Mouse (Mus musculus) embryonic fibroblast, embryonic 13.5 days (primary cell): ENCODE measurements around the gene Tomm20l. TPM values are rescaled to one million over a fixed set of nuclear protein-coding genes. Genes with fewer than 3 reads are reported as not detected.
A peak's percentile ranks its signal among the peaks of the same experiment; 100 is the strongest.

Experiments
- H3K27ac ChIP-seq: 2 replicates; pipeline ENCODE4 v1.5.1; 2012; ENCODE audit warnings: low read length, control low read depth, inconsistent platforms; ENCODE audit not compliant: insufficient read depth
- H3K4me1 ChIP-seq: 2 replicates; pipeline ENCODE4 v1.6.1; 2011; ENCODE audit warnings: low read length; ENCODE audit not compliant: control insufficient read depth, insufficient read depth
- H3K4me3 ChIP-seq: 2 replicates; pipeline ENCODE4 v1.5.1; 2011; ENCODE audit warnings: mild to moderate bottlenecking, control low read depth, low read length; ENCODE audit not compliant: insufficient read depth
- CTCF ChIP-seq: IDR thresholded peaks from 2 replicates; pipeline ENCODE4 v1.5.1; 2011; ENCODE audit warnings: mild to moderate bottlenecking, control low read depth, low read length, moderate library complexity, borderline replicate concordance; ENCODE audit not compliant: insufficient read depth
- POLR2A ChIP-seq: IDR thresholded peaks from 2 replicates; pipeline ENCODE4 v1.6.1; 2011; ENCODE audit warnings: low read depth, mild to moderate bottlenecking, control low read depth, low read length, moderate library complexity
- polyA plus RNA-seq: library from polyadenylated mRNA; stranded (reverse); fragments of >200 nt; gene quantifications from 2 replicates; pipeline ENCODE4 v1.2.4, GENCODE M21; 2011; ENCODE audit warnings: low read depth; ENCODE audit not compliant: missing spikeins, insufficient read length

Gene Tomm20l
- polyA plus RNA-seq, 1 experiment = not detected

GRCm38 (mm10) chr12:71123286-71123685, 12.1 kb downstream of the Tomm20l start:
- Histone ChIP-seq H3K4me1 (no peaks in the 10 kb centered on the region), H3K4me3 (no peak overlapping the region), H3K27ac (no peak overlapping the region)
- TF ChIP-seq CTCF = no peak
- no peak for TF ChIP-seq POLR2A

GRCm38 (mm10) chr12:71135581-71135980, 24.4 kb downstream of the Tomm20l start:
- TF ChIP-seq CTCF (no peak), POLR2A (no peak)
- Histone ChIP-seq H3K4me1 (peaks cover 5% of the 10 kb centered on the region; the same call in 1 of the 2 replicates), H3K27ac (no peak overlapping the region), H3K4me3 (peak overlapping the region; percentile 84)

GRCm38 (mm10) chr12:71136130-71136973, 25.1 kb downstream of the Tomm20l start, which contains the start of the genes Timm9 and 2700049A03Rik:
Gene Timm9, minus strand, starts transcription at chr12:71136684.
Gene 2700049A03Rik, plus strand, starts transcription at chr12:71136848.
- peak within 1 kb of the TSS; percentile 52; the same call in 1 of the 2 replicates for H3K27ac ChIP-seq
- TF ChIP-seq POLR2A = peak; percentile 89
- TF ChIP-seq CTCF = no peak; the same call in 1 of the 2 replicates
- H3K4me1 ChIP-seq = peaks cover 5% of the 10 kb centered on the region; the same call in 1 of the 2 replicates

GRCm38 (mm10) chr12:71136974-71137491, 25.8 kb downstream of the Tomm20l start:
- H3K4me3 ChIP-seq = peak overlapping the region; percentile 84
- peak overlapping the region; percentile 52; the same call in 1 of the 2 replicates for H3K27ac ChIP-seq
- TF ChIP-seq CTCF (no peak), POLR2A (peak; percentile 78)
- peaks cover 5% of the 10 kb centered on the region; the same call in 1 of the 2 replicates for H3K4me1 ChIP-seq

More at GRCm38 (mm10) chr12:71136130-71136973, 25.1 kb downstream of the Tomm20l start, which contains the start of the genes Timm9 and 2700049A03Rik:
- H3K4me3 ChIP-seq = peak within 1 kb of the TSS; percentile 84

- H3K27ac ChIP-seq = no peak overlapping the region
- H3K4me1 ChIP-seq = peaks cover 5% of the 10 kb centered on the region; the same call in 1 of the 2 replicates
- H3K4me3 ChIP-seq = peak overlapping the region; percentile 74
- TF ChIP-seq CTCF (no peak), POLR2A (no peak)
Measured at GRCm38 (mm10) chr12:71137686-71138085, 26.5 kb downstream of the Tomm20l start.

GRCm38 (mm10) chr12:71139258-71139828, 28.1 kb downstream of the Tomm20l start:
- peaks cover 5% of the 10 kb centered on the region; the same call in 1 of the 2 replicates for H3K4me1 ChIP-seq
- H3K27ac ChIP-seq = no peak overlapping the region
- H3K4me3 ChIP-seq = no peak overlapping the region
- TF ChIP-seq CTCF (no peak), POLR2A (no peak)

GRCm38 (mm10) chr12:71141189-71141588, 30.0 kb downstream of the Tomm20l start:
- H3K27ac ChIP-seq = no peak overlapping the region
- H3K4me3 ChIP-seq = no peak overlapping the region
- no peaks in the 10 kb centered on the region; the same call in 1 of the 2 replicates for H3K4me1 ChIP-seq
- no peak for TF ChIP-seq POLR2A
- TF ChIP-seq CTCF = no peak

- H3K4me3 ChIP-seq = no peak overlapping the region
- H3K27ac ChIP-seq = no peak overlapping the region
- TF ChIP-seq POLR2A (no peak), CTCF (no peak)
- H3K4me1 ChIP-seq = no peaks in the 10 kb centered on the region
Measured at GRCm38 (mm10) chr12:71147641-71148040, 36.4 kb downstream of the Tomm20l start.

GRCm38 (mm10) chr12:71148801-71149200, 37.6 kb downstream of the Tomm20l start:
- TF ChIP-seq CTCF (no peak), POLR2A (no peak)
- H3K27ac ChIP-seq = no peak overlapping the region

GRCm38 (mm10) chr12:71149456-71149855, 38.2 kb downstream of the Tomm20l start:
- no peaks in the 10 kb centered on the region for H3K4me1 ChIP-seq
- no peak for TF ChIP-seq CTCF
- no peak for TF ChIP-seq POLR2A
- no peak overlapping the region for H3K4me3 ChIP-seq
- no peak overlapping the region for H3K27ac ChIP-seq

More at GRCm38 (mm10) chr12:71148801-71149200, 37.6 kb downstream of the Tomm20l start:
- Histone ChIP-seq H3K4me1 (no peaks in the 10 kb centered on the region), H3K4me3 (no peak overlapping the region)

- H3K27ac ChIP-seq = no peak overlapping the region
- TF ChIP-seq POLR2A (no peak), CTCF (no peak)
Measured at GRCm38 (mm10) chr12:71150167-71150566, 38.9 kb downstream of the Tomm20l start.

More at GRCm38 (mm10) chr12:71150167-71150566, 38.9 kb downstream of the Tomm20l start:
- no peak overlapping the region for H3K4me3 ChIP-seq
- peaks cover 1% of the 10 kb centered on the region; the same call in 1 of the 2 replicates for H3K4me1 ChIP-seq
